Mouse (Mus musculus) heart, embryonic 12.5 days (tissue): ENCODE data around the gene Celf5. TPM values are rescaled to one million over a fixed set of nuclear protein-coding genes. Genes with fewer than 3 reads are reported as not detected.

ENCODE experiments used
- ATAC-seq: fragments of 200-750 bp; cut with Nextera tagmentation; 2 replicates; pipeline ENCODE4 v1.8.0; 2017; ENCODE audit warnings: moderate TSS enrichment, moderate library complexity; ENCODE audit not compliant: insufficient number of reproducible peaks, low FRiP score
- H3K27ac ChIP-seq: fragments of 300-500 bp; sonication (generic); 2 replicates; pipeline ENCODE4 v1.5.1; 2016; ENCODE audit warnings: mild to moderate bottlenecking, moderate library complexity; ENCODE audit not compliant: poor library complexity, severe bottlenecking
- H3K27me3 ChIP-seq: fragments of 300-500 bp; sonication (generic); replicated peaks from 2 replicates; pipeline ENCODE4 v1.6.1; 2016; ENCODE audit warnings: mild to moderate bottlenecking, moderate library complexity
- H3K36me3 ChIP-seq: fragments of 300-500 bp; sonication (generic); 2 replicates; pipeline ENCODE4 v1.6.1; 2016; ENCODE audit warnings: mild to moderate bottlenecking, moderate library complexity
- H3K4me1 ChIP-seq: fragments of 300-500 bp; sonication (generic); replicated peaks from 2 replicates; pipeline ENCODE4 v1.6.1; 2016; ENCODE audit warnings: mild to moderate bottlenecking
- H3K4me2 ChIP-seq: fragments of 300-500 bp; sonication (generic); 2 replicates; pipeline ENCODE4 v1.6.1; 2016; ENCODE audit warnings: mild to moderate bottlenecking, moderate library complexity
- H3K4me3 ChIP-seq: fragments of 300-500 bp; sonication (generic); 2 replicates; pipeline ENCODE4 v1.5.1; 2016; ENCODE audit warnings: mild to moderate bottlenecking
- H3K9ac ChIP-seq: fragments of 300-500 bp; sonication (generic); 2 replicates; pipeline ENCODE4 v1.6.1; 2016; ENCODE audit warnings: mild to moderate bottlenecking, moderate library complexity
- H3K9me3 ChIP-seq: fragments of 300-500 bp; sonication (generic); replicated peaks from 2 replicates; pipeline ENCODE4 v1.6.1; 2016; ENCODE audit warnings: mild to moderate bottlenecking, moderate library complexity
- whole genome bisulfite sequencing: fragments of 180-500 bp; shearing (Covaris S2); methylation state at CpG from one replicate; pipeline ENCODE4 v1.1.7; 2016; 5-methylcytosine and 5-hydroxymethylcytosine counted together
- polyA plus RNA-seq: library from polyadenylated mRNA; unstranded; fragments of >200 nt; fragmentation: Nextera tagmentation; extraction: Ambion mirVana; gene quantifications from 2 replicates; pipeline ENCODE4 v1.2.1, GENCODE M21; 2016

Gene Celf5
- polyA plus RNA-seq, result 0.19 and 0.28 TPM in 2 replicates

GRCm38 (mm10) chr10:81482533-81482889, at the start of gene Celf5:
Gene Celf5 (minus strand): TSS chr10:81482709.
- Histone ChIP-seq H3K36me3 (peaks cover 15% of the 10 kb centered on the region), H3K27me3 (peaks cover 49% of the 10 kb centered on the region), H3K27ac (no peak within 1 kb of the TSS), H3K4me2 (peak within 1 kb of the TSS; percentile 90), H3K9me3 (no peaks in the 10 kb centered on the region), H3K4me1 (peaks cover 11% of the 10 kb centered on the region), H3K4me3 (peak within 1 kb of the TSS; percentile 51), H3K9ac (peak within 1 kb of the TSS; percentile 67)
- ATAC-seq, result peak; percentile 43; the same call in 1 of the 2 replicates
- WGBS, result 0% methylated on average over 36 of the region's 36 CpGs

- no peak; the same call in 1 of the 2 replicates for ATAC-seq
- no peak overlapping the region for H3K9ac ChIP-seq
- H3K4me1 ChIP-seq, result peaks cover 20% of the 10 kb centered on the region
- H3K4me3 ChIP-seq, result no peak overlapping the region
- peaks cover 31% of the 10 kb centered on the region for H3K36me3 ChIP-seq
- no peaks in the 10 kb centered on the region for H3K9me3 ChIP-seq
- 14% methylated on average over 14 of the region's 14 CpGs for WGBS
- H3K27ac ChIP-seq, result no peak overlapping the region
- H3K27me3 ChIP-seq, result no peaks in the 10 kb centered on the region
- H3K4me2 ChIP-seq, result no peak overlapping the region
Measured at GRCm38 (mm10) chr10:81526779-81527178, 44.3 kb upstream of the Celf5 start.

GRCm38 (mm10) chr10:81525017-81525694, 42.6 kb upstream of the Celf5 start:
- WGBS, result 36% methylated on average over 13 of the region's 13 CpGs
- Histone ChIP-seq H3K36me3 (peaks cover 15% of the 10 kb centered on the region), H3K4me3 (no peak overlapping the region), H3K4me2 (no peak overlapping the region), H3K9ac (peak overlapping the region; percentile 47), H3K9me3 (no peaks in the 10 kb centered on the region), H3K4me1 (peaks cover 20% of the 10 kb centered on the region), H3K27me3 (no peaks in the 10 kb centered on the region), H3K27ac (0 out of 2 replicates have a peak overlapping the region, but pooled peaks have one; percentile 59)
- 0 out of 2 replicates have a peak, but pooled peaks have one; percentile 31 for ATAC-seq

GRCm38 (mm10) chr10:81524051-81524605, 41.6 kb upstream of the Celf5 start, which contains the start of gene Gna15:
Gene Gna15 (minus strand): TSS chr10:81524225.
- peak within 1 kb of the TSS; percentile 59 for H3K27ac ChIP-seq
- peaks cover 20% of the 10 kb centered on the region for H3K4me1 ChIP-seq
- no peaks in the 10 kb centered on the region for H3K27me3 ChIP-seq
- H3K9me3 ChIP-seq, result no peaks in the 10 kb centered on the region
- ATAC-seq, result peak; percentile 51; the same call in 1 of the 2 replicates
- peak within 1 kb of the TSS; percentile 28 for H3K4me3 ChIP-seq
- 7% methylated on average over 9 of the region's 9 CpGs for WGBS
- peak within 1 kb of the TSS; percentile 58 for H3K4me2 ChIP-seq
- peaks cover 5% of the 10 kb centered on the region for H3K36me3 ChIP-seq
- H3K9ac ChIP-seq, result peak within 1 kb of the TSS; percentile 54

GRCm38 (mm10) chr10:81523570-81523969, 41.1 kb upstream of the Celf5 start:
- Histone ChIP-seq H3K27me3 (no peaks in the 10 kb centered on the region), H3K9ac (peak overlapping the region; percentile 54), H3K9me3 (no peaks in the 10 kb centered on the region), H3K4me2 (peak overlapping the region; percentile 58), H3K36me3 (no peaks in the 10 kb centered on the region), H3K4me3 (peak overlapping the region; percentile 28), H3K4me1 (peaks cover 20% of the 10 kb centered on the region), H3K27ac (peak overlapping the region; percentile 59)
- no peak for ATAC-seq
- WGBS, result 9% methylated on average over 19 of the region's 19 CpGs

- Histone ChIP-seq H3K9me3 (no peaks in the 10 kb centered on the region), H3K4me2 (peak overlapping the region; percentile 58), H3K27ac (no peak overlapping the region), H3K4me3 (peak overlapping the region; percentile 28; the same call in 1 of the 2 replicates), H3K36me3 (no peaks in the 10 kb centered on the region), H3K4me1 (peaks cover 20% of the 10 kb centered on the region), H3K9ac (no peak overlapping the region; the same call in 1 of the 2 replicates), H3K27me3 (no peaks in the 10 kb centered on the region)
- WGBS, result 62% methylated on average over 6 of the region's 6 CpGs
- ATAC-seq, result no peak
Measured at GRCm38 (mm10) chr10:81523142-81523541, 40.6 kb upstream of the Celf5 start.

GRCm38 (mm10) chr10:81519978-81520365, 37.5 kb upstream of the Celf5 start:
- no peak overlapping the region for H3K4me3 ChIP-seq
- 60% methylated on average over 3 of the region's 3 CpGs for WGBS
- ATAC-seq, result no peak
- peaks cover 15% of the 10 kb centered on the region for H3K4me1 ChIP-seq
- no peak overlapping the region for H3K9ac ChIP-seq
- H3K36me3 ChIP-seq, result no peaks in the 10 kb centered on the region
- no peaks in the 10 kb centered on the region for H3K27me3 ChIP-seq
- no peak overlapping the region for H3K27ac ChIP-seq
- no peaks in the 10 kb centered on the region for H3K9me3 ChIP-seq
- no peak overlapping the region for H3K4me2 ChIP-seq

GRCm38 (mm10) chr10:81519227-81519977, 36.9 kb upstream of the Celf5 start:
- Histone ChIP-seq H3K9me3 (no peaks in the 10 kb centered on the region), H3K27ac (no peak overlapping the region), H3K4me2 (no peak overlapping the region), H3K4me1 (peaks cover 11% of the 10 kb centered on the region), H3K4me3 (no peak overlapping the region), H3K36me3 (0 out of 2 replicates have a peak, but pooled peaks cover 2% of the 10 kb centered on the region), H3K27me3 (no peaks in the 10 kb centered on the region), H3K9ac (no peak overlapping the region)
- ATAC-seq, result no peak
- 62% methylated on average over 6 of the region's 6 CpGs for WGBS

GRCm38 (mm10) chr10:81518546-81518945, 36.0 kb upstream of the Celf5 start:
- ATAC-seq, result no peak
- WGBS, result 18% methylated on average over 4 of the region's 4 CpGs
- peaks cover 3% of the 10 kb centered on the region; the same call in 1 of the 2 replicates for H3K4me1 ChIP-seq
- H3K4me3 ChIP-seq, result no peak overlapping the region
- H3K9me3 ChIP-seq, result 0 out of 2 replicates have a peak, but pooled peaks cover 6% of the 10 kb centered on the region
- H3K36me3 ChIP-seq, result 0 out of 2 replicates have a peak, but pooled peaks cover 4% of the 10 kb centered on the region
- H3K4me2 ChIP-seq, result no peak overlapping the region
- no peak overlapping the region for H3K27ac ChIP-seq
- H3K27me3 ChIP-seq, result no peaks in the 10 kb centered on the region
- no peak overlapping the region for H3K9ac ChIP-seq

GRCm38 (mm10) chr10:81517227-81517626, 34.7 kb upstream of the Celf5 start:
- 0 out of 2 replicates have a peak, but pooled peaks cover 4% of the 10 kb centered on the region for H3K36me3 ChIP-seq
- peaks cover 8% of the 10 kb centered on the region for H3K27me3 ChIP-seq
- no peak overlapping the region for H3K9ac ChIP-seq
- H3K27ac ChIP-seq, result no peak overlapping the region
- no peak overlapping the region for H3K4me3 ChIP-seq
- 0 out of 2 replicates have a peak, but pooled peaks cover 6% of the 10 kb centered on the region for H3K9me3 ChIP-seq
- WGBS, result 72% methylated on average over 8 of the region's 8 CpGs
- H3K4me1 ChIP-seq, result no peaks in the 10 kb centered on the region
- no peak for ATAC-seq
- no peak overlapping the region for H3K4me2 ChIP-seq

GRCm38 (mm10) chr10:81513798-81514197, 31.3 kb upstream of the Celf5 start:
- no peak overlapping the region for H3K4me2 ChIP-seq
- no peak overlapping the region for H3K27ac ChIP-seq
- H3K9me3 ChIP-seq, result 0 out of 2 replicates have a peak, but pooled peaks cover 6% of the 10 kb centered on the region
- no peaks in the 10 kb centered on the region for H3K4me1 ChIP-seq
- H3K27me3 ChIP-seq, result peaks cover 23% of the 10 kb centered on the region
- 83% methylated on average over 5 of the region's 5 CpGs for WGBS
- no peak for ATAC-seq
- no peak overlapping the region for H3K4me3 ChIP-seq
- 0 out of 2 replicates have a peak, but pooled peaks cover 4% of the 10 kb centered on the region for H3K36me3 ChIP-seq
- no peak overlapping the region for H3K9ac ChIP-seq
